Mouse (Mus musculus): ENCODE data around the gene Olfr728.

Olfr728 gene

DNA sequence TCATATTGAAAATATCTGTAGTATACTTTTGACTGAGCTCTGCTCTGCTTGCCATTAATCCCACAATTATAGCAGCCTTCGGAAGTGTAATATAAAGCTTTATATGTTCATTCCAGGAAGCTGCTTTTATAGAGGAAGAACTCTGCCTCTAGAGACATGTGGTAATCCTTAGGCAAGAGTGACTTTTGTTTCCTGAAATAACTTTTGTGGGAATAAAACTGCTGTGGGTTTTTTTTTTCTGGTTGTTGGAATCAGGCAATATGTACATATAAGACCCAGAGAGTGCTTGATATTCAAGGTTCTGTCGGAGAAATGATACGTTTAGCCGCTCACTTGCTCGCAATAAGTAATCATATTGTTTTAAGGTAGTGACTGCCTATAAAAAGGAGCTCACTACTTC lies at the start of gene Olfr728:
Olfr728 (minus strand) TSS at position 101 of the 400 bp plus-strand sequence.
- no peak for DNase-seq

DNA sequence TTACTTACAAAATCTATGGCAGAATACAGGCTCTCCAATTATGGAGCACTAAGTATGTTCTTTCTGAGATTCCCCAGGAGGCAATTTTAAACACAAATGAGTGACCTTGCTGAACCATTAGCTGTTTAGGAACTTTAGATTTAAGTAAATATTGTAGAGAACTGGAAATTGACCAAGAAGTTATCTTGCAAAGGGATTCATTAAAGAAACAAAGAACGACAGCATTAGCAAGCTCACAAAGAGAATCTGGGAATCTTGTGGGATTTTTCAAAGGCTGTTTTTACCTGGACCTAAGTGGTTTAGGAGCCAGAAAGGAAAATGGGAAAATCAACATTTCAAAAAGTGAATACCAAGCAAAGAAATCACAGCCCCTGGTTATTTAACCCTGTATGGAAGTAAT lies 45.6 kb upstream of the Olfr728 start, which contains the start of gene Olfr730:
Olfr730 (minus strand) TSS at position 101 of the 400 bp plus-strand sequence.
- DNase-seq: no peak

DNA sequence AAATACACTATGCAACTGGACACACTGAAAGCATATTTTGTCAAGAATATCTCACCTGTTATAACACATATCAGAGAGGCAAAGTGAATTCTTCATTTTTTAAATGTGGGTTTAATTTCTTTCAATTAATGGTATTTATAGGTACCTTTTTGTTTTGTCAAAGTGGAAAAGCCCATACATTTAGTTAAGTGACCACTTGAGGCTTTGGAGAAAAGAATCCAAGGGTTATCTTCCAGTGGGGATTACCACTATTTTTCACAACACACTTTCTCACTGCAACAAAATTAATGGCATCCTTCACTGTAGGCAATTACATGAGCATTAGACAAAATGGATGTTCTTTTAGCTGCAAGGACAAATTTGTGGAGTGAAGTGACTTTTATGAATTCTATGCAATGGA lies 10.3 kb upstream of the Olfr728 start, which contains the start of gene Olfr729:
Olfr729 (minus strand) TSS at position 101 of the 400 bp plus-strand sequence.
- DNase-seq: no peak

DNA sequence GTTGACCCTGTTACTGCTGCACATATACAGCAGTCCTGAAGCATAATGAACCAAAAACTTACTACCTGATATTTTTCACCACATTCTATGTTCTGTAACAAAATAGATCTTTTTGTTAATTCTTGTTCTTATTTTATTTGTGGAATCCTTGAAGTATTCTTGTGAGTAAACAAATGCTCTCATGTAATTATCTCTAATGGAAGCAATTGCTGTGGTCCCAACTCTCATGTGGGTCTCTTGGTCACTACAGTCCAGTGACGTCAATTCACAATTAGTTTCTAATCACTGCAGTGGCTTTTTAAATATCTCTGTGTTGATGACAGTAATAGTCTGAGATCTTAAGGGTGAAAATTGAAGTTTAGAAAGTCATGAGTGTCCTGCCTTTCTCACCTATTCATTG lies 19.6 kb downstream of the Olfr728 start, which contains the start of gene Olfr727:
Olfr727 (plus strand) TSS at position 301 of the 400 bp plus-strand sequence.
- DNase-seq: no peak

DNA sequence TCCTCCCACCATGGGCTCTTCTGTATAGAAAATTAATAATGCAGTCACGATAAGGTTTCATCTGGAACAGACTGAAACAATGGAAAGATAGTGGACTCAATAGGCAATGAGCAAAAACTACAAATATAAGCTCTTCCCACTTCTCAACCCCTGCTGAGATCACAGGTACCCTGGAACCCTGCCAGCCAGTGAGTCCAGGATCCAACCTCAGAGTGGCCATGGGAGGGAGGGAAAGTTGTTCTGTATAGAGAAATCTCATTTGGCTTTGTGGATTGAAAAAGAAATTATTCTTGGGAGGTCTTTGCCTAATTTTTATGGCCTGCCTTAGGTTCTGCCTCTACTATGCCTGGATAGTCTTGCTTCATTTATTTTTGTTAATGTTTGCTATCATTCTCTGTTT lies 51.6 kb downstream of the Olfr728 start, which contains the start of gene Olfr726:
Olfr726 (minus strand) TSS at position 101 of the 400 bp plus-strand sequence.
- DNase-seq: no peak

All from cerebellum, adult 18-20 months (tissue).